Mouse (Mus musculus) ES-CJ7 (cell line): Measurements from ENCODE around the gene Tle4.

Experiments
- DNase-seq: peaks from one replicate; pipeline ENCODE4 v3.0.0; 2011; ENCODE audit warnings: low read depth, low spot score

Gene Tle4

DNA sequence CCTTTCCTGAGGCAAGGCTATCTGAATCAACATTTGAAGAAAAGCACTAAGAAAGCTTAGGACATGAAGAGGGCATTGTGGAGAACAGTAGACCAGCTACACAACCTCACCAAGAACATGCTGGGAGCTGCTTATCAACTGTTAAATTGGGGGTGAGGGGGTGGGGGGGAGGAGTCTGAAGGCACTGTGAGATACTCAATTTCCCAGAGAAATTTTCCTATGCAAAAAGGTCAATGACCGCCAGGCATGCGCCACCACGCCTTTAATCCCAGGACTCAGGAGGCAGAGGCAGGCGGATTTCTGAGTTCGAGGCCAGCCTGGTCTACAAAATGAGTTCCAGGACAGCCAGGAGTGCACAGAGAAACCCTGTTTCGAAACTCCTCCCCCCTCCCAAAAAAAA is 65.0 kb downstream of the Tle4 start:
- peak; percentile 53 for DNase-seq

DNA sequence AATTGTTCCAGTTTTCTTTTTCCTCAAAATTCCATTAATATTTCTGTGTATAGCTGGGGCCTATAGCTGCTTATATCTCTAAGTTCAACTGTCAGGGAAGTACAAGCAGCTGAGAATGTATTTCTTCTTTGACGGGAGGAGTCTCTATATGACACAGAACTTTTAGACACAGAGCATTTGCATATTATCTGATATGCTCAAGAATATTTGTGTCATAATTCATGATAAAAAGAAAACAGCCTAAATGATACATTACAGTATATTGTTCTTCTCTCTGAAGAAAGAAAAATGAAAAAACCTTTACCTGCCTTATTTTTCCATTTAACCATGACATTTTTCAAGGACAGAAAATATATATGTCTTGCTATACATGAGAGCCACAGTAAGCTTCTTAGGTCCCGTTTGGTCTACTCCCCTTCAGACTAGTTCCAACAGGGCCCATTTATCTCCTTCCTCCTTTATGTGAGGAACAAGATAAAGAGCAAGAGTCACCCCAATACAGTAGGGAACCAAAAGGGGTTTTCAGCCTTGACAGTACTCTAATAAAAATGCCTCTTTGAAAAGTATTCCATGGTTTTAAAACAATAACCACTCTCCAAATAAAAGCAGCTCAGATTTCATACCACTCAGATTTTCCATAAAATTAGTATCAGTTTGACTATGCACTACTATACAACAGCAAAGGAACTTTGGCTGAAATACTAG is 77.6 kb downstream of the Tle4 start:
- no peak for DNase-seq

DNA sequence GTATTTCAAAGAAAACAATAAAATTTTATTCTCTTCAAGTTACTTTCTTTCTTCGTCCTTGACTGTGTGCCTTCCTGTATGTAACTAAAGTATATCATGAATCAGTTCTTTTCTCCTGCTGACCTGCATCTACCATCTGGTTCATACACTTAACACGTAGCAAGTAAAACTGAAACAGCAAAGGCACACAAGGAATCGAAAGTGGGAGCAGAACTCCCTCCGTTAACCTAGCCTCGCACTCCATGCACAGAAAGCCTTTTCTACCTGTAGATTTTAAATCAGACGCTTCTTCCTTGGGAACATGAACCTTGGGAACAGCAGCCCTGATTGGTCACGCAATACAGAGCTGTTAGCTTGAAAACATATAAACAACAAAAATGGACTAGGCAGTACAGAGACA is 78.7 kb downstream of the Tle4 start:
- no peak for DNase-seq

DNA sequence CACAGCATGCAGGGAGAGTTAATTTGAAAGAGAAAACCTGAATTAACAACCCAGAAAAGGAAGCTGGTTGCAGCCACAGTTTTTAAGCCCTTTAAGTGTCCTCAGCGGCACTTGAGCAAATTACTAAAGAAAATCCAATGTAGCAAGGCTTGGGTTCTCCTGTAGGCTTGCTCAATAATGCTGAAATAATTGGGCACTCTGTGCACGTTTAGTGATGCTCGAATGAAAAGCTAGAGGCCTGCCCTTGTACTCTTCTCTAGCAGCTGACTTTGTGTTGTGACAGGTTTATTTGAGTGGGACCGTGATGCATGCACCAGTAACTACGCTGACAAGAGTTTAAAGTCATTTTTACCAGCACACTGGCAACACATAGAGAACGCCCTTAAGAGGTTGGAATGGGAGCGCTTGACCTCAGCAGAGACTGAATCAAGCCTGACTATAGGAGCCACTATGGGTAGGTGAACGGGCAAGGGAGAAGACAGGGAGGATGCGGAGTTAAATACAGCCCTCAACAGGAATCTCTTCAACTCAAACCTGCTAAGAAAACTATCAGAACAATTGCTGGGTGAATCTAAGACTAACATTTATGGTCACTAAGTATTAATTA is 79.3 kb downstream of the Tle4 start:
- no peak for DNase-seq

DNA sequence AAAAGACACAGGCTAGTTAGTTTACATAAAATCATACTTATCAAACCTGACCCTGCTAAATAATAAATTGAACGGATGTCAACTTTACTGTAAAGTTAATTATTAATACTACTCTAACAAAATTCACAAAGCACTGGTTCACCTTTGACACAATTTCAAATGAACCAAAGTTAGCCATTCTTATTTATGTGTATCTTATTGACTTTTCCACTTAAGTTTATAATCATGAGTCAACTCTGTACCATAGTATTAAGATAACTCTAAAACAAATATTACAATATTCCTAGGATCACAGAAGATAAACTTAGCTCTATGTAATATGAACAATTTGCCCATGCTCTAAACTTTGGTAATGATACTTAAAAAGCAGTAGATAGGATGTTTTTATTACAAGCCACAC is 81.4 kb downstream of the Tle4 start:
- DNase-seq: no peak

DNA sequence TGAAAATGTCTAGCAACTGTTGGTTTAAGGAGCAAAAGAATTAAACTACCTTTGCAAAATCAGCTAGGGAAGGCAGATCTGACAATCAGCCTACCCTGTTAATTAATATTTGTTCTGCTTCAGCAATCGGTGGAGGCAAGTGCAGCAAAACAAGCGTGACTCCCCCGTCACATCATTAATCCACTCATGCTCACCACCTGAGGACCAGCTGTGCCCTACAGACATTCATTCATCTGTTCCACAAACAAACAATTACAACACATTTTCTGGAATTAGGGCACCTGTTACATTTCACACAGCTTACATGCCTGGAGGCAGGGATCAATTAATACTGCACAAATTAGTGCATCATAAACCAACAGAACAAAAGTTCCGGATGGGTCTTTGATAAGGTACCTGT is 89.0 kb downstream of the Tle4 start:
- no peak for DNase-seq

DNA sequence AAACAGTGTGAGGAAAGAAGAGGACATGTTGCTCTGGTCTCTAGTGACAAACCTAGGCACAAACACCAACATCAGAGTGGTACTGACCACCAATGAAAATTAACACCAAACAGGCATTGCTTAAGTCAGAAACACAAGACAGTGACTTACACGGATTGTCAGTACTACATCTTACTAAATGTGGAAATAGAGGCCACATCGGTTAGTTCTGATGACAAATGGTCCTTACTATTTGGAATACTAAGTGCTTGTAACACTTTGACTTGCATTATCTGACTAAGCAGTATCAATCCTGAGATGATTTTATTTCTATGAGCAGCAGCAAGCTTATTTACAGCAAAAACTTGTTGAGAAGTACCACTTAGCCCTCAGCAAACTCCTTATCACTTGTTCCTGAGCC is 89.9 kb downstream of the Tle4 start:
- DNase-seq: no peak

DNA sequence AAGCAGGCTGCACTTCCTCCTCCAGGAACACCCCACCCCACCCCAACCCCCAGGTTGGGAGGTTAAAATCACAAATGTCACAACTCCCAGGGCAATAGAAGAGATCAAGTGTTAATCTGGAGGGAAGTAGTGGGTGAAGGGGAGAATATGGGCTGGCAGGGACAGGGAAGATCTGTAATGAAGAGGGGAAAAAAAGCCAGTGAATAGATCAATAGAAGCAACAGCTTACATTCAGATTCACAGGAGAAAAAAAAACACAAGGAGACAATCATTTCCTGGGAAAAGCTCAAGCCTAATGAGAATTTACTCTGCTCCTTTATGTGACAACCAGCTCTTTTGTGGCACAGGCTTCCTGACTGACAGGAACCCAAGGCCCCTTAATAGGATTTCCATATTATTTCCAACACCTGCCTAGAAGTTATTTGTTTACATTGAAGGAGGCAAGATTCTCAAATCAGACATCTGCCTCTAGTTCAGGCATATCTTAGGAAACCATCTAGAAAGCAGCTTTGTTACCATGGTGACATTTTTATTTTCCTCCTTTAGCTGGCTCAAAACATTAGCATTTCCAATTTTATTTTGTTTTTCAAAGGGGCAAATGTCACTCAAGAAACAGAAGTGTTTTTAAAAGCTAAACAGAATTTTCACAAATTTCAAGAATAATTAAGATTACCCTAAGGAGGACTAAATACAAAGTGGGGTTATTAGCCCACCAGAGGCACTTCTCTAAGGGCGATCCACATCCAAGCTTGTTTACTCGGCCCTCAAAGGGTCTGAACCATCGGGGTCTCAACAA is 90.8 kb downstream of the Tle4 start:
- DNase-seq: no peak

DNA sequence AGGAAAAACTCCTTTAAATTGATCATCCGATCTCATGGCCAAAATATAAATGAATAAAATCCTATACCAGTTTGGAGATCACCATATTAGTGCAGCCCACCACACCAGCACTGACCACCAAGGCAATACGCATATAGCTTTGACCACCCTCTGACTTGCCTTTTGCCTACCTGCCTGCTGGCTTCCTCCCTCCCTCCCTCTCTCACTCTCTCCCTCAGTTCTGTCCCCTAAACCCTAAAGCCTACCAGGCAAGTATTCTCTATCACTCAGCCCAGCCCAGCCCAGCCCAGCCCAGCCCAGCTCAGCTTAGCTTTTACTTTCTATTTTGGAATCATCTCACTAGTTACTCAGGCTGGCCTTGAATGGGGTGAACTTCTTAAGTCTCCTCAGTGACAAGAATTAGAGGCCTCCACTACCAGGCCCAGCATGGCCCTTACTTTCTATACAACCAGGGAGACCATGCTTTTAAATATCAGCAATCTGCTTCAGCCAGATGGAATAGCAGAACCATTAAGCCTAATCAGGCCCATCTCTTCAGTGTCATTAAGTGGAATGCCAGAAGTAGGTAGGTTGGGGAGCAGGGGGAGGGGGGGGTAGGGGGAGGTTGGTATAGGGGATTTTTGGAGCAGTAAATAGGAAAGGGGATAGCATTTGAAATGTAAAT is 91.8 kb downstream of the Tle4 start:
- DNase-seq: no peak

DNA sequence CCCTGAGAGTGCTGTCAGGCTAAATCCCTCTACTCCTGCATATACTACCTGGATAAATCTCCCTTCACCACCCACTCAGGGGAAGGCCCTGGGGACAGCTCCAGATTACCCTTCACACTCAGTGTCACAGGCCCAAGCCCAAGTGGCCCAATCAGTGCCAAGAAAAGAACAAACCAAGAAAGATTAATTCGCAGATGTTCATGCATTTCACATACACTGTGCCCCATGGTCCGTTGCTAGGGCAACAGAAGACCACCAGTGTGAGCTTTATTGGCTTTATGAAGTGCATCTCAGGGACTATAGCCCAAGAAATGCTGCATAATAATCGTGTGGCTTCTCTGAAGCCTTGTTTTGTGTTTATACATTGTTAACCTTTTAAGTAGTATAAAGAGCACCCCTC is 92.5 kb downstream of the Tle4 start:
- no peak for DNase-seq

DNA sequence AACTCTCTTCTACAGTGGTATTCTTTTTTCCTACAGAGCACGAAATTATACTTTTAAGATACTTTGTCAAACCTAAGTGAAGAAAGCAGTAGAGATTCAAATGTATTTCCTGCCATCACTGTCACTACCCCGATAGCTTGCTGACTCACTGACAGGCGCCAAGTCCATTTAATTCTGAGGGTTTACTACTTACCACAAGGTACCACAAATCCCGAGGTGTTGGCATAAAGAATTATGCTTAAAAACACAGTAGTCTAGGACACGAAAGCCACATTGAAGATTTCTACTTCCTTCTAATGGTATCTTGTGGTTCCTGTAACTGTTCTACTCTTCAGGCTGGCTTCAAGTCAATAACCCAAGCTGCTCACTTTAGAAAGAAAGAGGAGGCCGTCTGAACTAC is 94.0 kb downstream of the Tle4 start:
- no peak for DNase-seq

DNA sequence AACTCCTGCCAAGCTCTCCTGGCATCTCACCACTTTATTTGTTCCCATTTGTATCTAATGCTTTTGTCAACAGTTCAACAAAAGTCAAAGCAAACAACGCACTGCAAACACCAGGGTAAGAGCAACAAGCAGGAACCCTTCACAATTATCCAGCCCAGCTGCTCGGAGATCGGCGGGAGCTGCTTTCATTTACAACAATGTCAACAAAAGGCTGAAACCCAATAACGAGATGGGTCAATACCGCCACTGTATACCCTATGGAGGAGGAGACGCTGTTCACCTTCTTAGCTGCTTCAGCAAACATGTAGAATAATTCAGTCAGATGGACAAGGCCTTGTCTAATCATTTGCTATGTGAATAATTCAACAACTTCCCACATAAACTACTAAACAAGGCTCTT is 95.6 kb downstream of the Tle4 start:
- DNase-seq: no peak

DNA sequence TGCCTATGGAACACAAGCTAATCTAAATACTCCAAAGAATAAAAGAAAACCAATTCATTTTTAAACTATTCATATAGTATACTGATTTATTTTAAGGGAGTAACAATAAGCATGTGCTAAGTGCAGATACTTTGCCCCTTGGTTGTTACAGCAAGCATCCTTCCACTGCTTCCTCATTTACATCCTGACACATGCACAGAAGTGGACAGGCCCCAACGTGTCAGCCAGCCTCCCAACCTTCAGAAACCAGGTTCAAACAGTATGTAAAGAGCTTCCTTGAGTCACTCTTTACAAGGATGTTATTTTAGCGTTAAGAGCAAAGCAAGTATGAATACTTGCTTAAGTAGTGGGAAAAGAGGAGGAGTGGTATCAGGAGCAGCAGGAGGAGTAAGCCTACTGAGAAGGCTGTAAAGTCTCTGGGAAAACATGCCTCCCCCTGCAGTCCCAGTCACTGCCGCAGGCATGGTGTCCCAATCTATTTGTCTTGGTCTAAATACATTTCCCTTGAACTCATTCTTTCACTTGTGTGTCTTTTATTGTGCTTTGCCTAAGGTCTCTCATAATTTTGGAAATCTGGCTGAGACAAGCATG is 97.9 kb downstream of the Tle4 start:
- DNase-seq: no peak

DNA sequence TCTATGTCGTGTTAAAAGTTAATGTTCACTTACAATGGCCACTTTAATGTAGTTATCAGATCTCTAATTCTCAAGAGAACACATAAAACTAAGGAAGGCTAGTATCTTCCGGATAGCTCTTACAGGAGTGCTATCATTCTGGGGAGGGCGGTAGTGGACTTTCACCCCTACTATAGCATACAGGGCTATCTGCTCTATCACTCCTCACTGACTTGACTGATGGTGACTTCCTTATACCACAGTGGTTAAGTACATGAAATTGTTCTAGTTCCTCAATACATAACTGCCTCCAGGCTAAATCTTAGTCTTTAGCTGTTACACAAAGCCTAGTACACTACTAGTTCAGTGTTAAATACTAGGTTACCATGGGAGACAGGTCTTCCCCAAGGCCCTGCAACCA is 104.8 kb downstream of the Tle4 start:
- no peak for DNase-seq

DNA sequence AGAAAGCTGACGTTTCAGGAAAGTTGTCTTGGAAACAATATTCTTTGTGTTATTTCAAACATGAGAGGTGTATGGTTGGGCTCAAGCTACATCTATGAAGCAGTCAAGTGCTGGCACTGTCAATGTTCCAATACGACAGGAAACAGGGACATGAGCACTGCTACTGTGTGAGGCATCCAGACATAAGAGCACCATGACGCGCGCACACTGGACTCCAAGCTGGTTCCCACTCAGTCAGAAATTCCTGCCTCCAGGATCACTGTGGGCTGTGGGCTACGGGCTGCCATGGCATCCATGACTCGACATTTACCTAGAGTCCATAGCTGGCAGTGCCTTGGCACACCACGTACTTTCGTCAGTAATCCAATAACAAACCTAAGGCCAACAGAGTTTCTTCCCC is 110.7 kb downstream of the Tle4 start:
- DNase-seq: no peak

DNA sequence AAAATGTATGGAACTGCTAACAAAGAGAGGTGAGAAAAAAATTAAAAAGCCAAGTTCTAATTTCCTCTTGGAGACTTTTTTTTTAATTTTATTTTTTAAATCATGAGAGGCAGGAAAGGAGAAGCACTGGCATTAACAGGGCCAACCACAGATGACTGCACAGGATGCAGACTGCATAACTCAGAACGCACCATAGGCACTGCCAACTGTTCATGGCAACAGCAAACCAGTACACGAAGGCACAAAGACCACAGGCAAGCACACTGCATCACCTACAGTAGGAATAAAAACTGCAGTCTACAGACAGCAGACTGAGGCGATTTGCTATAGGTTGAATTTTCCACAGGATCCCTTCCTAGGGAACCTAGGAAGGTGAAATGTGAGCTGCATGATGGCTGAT is 112.7 kb downstream of the Tle4 start:
- DNase-seq: no peak

DNA sequence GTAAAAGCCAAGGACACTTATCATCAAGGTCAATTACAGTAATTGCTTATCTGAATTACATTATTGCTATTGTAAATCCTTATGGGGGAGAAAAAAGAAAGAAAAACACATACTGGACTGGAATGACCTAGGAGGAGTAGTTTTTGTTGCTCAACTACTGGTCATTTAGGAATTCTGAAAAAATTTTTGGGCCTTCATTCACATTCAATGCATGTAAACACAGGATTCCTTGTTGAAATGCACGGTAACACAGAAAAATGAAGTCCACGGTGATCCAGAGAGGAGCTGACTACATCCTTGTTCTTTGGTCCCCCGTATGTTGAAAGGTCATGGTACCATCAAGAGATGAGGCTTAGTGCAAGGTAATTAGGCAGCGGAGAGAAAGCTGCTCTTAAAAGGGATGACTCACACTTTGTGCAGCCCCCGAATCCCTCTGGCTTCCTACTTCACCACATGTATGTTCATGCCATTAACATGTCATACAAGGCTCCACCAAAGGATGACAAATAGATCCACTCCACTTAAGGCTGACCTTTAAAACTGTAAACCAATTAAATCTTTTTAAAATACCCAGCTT is 115.2 kb downstream of the Tle4 start:
- no peak for DNase-seq

DNA sequence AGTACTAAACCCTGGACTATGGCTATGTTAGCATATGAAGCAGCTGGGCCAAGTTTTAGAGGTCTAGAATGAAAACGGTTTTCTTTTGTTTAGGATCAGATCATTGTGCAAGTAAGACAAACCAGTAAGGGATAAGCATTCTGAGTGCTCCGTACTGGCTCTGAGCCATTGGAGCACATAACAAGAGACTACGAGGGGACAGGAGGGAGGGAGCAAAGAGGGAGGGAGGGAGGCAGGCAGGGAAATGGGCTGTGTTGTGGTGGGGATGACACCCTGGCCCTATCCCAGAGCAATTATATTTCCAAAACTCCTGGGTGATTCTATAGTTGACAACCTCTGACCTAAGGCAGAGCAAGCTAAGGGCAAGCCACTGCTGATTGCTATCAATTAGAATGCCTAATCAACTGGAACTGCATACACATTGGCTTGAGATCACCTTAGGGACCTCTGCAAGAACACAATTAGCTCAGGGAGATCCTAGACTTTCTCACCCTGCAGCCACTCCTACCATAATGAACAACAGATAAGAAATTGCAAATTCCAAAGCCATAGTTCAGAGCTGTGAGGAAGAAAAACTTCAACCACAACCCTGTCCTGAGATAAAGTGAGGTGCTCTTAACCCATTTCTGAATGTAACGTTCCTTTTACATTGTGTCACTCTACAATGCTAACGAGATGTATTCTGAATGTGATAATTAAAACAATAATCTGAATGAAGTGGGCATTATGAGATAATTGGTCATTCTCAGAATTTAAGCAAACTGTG is 115.9 kb downstream of the Tle4 start:
- no peak for DNase-seq

DNA sequence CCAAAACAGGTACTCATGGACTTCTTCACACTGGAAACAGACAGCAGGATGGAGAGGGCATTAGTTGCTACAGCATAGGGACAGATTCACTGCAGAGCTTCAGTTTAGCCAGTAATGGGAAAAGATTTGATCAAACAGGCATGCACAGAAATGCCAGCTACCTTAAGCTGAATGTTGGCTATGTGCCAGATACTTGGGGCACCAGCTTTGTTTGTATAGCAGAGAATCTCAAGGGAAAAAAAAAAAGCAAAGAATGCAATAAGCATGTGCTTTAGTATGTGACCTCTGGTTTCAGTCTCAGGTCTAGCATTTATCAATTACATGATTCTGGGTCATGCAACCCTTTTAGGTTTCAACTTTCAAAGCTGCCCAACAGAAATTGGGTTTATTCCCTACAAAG is 118.1 kb downstream of the Tle4 start:
- no peak for DNase-seq

DNA sequence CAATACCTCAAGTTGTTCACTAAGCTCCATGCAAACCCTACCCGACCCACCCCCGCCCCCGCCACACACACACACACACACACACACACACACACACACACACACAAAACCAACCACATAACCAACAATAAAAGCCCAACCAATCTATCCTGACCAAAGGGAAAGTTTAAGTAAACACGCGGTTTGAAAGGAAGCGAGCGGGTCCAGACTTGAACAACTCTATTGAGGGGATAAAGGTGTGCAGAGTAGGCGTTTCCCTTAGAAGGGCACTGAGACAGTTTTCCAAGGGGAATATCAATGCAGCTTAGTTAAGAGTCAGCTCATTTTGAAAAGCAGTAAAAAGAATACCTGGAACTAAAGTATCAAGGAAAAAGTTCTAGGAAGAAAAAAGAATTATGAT is 128.5 kb downstream of the Tle4 start:
- no peak for DNase-seq

DNA sequence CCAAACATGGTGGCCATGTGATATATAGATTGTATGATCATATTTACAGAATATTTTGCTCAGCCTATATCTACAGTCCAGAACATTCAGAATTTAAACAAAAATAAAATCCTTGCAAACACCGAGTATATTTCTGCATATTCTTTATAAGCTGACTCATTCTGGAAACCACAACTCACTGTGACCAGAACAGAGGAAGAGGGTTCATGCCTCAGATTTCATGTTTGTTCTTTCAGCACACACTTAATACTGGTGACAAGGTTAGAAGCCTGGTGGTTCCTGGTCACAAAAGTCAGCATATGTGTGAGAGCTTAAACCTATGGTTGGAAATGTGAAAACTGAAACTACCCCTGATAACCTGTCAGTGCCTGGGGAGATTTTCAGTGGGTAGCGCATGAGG is 129.1 kb downstream of the Tle4 start:
- DNase-seq: no peak
